In the genomic region with DNA sequence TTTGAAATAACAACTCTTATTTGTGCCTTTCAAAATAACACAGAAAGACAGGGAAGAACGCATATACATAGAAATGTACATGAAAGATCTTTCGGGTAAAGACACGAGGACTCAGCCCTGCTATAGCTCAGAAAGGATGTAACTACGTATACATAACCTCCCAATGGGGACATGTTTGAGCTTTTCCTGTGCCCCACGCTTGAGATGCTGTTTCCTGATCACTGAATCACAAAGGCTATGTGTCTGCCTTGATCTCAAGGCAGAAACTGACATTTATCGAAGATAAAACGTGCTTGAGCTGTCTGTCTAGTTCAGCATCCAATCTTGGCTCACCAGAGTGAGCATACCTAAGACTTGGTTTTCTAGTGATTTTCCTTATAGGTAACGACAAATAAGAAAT, we compare ENCODE assay signal across 13 mouse cellular contexts.
"Had no signal": no experiment of that assay in that cellular context is flagged by ENCODE, and none has a peak within 500 bp of the region (broad histone marks: within the 10 kb centered on the region; RNA-seq: fewer than 3 reads in every experiment).

No protein-coding gene starts in this region.

- H3K27me3 ChIP-seq: liver, embryonic 15.5 days; midbrain, embryonic 15.5 days; neural tube, embryonic 13.5 days had no signal

- H3K4me3 ChIP-seq: layer of hippocampus, adult 2 months; left cerebral cortex, adult 2 months; limb, embryonic 10.5 days; liver, embryonic 15.5 days; midbrain, embryonic 15.5 days; neural tube, embryonic 13.5 days had no signal

- ATAC-seq: lung, postnatal 0 days; midbrain, embryonic 15.5 days had no signal

- H3K36me3 ChIP-seq: limb, embryonic 10.5 days; liver, embryonic 15.5 days; midbrain, embryonic 15.5 days; neural tube, embryonic 13.5 days had no signal

- DNase-seq: kidney, adult 18-20 months; kidney, postnatal 10 days; kidney, postnatal 4 days; lung, adult 2 months; lung, postnatal 4 days; right cerebral cortex, adult 18-20 months had no signal
